Mouse (Mus musculus) ZHBTc4 (cell line): Measurements from ENCODE around the gene Ppme1.

Experiments
- DNase-seq: peaks from one replicate; pipeline ENCODE4 v3.0.0-alpha.2; 2011; ENCODE audit warnings: low read depth, low spot score

Ppme1 gene

DNA sequence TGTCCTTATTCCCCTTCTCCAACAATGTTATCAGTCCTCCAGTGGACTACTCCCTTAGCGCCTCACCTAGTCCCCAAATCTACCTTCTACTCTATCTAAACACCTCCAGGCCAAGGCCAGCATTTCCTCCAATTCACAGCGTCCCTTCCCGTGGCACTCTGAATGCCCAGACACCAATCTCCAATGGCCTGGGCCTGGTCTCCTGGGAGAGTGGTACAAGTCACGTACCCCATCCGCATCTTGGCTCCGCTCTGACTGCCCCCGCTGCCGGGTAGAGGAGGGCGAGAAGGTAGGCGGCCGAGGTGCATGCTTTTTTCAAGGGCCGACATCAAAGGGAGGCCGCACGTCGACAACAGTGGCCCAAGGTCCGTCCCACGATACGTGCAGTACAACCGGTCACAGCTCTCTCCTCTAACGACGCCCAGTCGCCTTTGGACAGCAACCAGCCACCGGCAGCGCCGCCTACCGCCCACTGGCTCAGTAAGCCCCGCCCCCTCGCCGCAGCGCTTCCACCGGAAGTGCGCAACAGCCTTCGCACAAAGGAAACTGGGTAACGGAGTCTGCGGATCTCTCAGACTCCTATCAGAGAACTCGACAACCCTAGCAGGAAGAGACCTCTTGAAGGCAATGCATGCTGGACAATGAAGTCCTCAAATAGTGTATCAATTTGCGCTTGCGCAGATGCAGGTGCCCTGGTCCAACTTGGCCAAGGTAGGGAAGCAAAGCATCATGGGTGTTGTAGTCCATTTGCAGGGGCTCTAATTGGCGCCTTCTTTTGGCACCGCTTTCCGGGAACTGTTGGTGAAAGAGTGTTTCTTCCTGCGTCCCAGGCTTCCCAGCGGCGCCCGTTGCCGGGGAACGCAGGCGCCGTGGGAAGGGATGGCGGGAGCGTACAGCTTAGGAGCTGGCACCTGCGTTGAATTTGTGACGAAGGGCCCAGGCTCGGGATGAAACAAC, at the start of gene Ppme1, which contains the start of gene C2cd3:
Gene Ppme1, minus strand, starts transcription at position 813 of the 957 bp plus-strand sequence.
Gene C2cd3, plus strand, starts transcription at position 739 of the 957 bp plus-strand sequence.
- peak; percentile 100 for DNase-seq

DNA sequence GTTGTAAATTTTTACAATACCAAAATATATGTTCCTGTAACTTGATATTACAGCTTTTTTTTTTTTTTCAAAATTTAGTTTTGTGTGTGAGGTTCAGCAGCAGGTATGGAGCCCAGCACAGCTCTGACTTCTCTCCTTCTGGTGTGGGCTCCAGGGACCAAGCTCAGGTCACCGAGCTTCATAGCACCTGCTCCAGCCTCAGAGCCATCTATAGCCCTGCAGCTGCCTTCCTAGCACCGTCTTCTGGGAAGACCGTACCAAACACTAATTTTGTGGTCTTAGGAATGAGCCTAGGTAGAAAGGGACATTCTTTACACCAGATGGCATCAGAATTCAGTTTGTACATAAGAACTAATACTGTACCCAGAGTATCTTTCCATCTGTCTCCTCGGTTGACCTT, 36.6 kb upstream of the Ppme1 start:
- DNase-seq = no peak

DNA sequence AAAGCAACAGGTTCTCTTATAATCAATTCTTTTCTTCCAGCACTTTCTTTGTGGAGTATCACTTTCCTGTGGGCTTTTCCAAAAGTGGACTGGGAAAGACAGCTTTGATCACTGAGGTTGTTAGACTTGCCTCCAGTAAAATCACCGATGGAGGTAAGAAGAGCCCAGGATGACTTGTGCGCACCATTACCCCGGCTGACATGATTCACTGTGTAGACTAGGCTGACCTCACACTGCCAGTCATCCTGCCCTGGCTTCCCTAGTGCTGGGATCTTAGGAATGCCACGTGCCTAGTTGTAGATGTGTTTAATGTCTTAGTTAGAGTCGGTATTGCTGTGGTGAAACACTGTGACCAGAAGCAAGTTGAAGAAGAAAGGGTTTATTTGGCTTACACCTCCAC, 35.6 kb upstream of the Ppme1 start:
- DNase-seq = no peak

GRCm38 (mm10) chr7:100402715-100403114, 30.6 kb upstream of the Ppme1 start:
- no peak for DNase-seq

DNA sequence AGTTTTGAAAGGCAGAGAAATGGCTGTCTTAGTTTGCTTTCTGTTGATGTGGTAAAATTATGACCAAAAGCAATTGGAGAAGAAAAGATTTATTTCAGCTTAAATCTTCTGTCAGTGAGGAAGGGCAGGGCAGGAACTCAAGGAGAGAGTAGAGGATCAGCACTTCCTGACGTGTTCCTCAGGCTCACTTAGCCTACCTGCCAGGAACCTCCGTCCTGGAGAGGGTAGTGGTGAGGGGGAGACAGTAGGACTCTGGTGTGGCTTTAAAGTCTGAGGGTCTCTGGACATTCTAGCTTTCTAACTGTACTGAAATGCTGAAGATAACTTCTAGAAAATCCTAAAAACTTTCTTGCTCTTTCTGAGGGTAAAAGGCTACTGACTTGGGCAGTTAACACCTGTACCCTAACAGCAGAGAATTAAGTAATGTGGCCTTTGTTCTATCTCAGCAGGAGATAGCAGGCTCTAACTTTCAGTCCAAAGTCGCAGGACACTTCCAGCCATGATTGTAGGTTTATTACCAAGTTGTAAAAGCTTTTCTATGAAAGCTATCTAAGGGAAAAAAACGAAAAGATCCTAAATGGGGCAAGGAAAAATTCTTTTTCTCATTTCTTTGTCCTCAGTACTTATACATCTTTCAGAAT, 28.9 kb upstream of the Ppme1 start:
- DNase-seq = no peak

GRCm38 (mm10) chr7:100399231-100399913, 27.3 kb upstream of the Ppme1 start:
- DNase-seq = peak; percentile 12

DNA sequence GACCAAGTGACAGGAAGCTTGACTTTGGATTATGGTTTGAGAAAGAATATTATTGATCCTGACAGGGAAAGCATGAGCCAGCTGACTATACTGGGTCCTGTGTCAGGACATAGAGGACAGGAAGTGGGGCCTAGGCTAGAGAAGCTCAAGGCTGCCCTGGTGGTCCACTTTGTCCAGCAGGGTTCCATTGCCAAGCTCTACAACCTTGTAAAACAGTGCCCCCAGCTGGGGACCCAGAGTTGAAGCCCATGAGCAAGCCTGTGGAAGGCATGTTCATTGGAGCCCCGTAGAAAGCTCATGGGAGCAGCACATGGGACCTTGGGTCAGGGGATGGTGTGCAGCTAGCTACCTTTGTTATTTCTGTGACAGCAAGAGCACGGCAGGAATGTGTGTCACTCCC, 20.2 kb upstream of the Ppme1 start:
- DNase-seq = no peak

- no peak for DNase-seq
Observed at GRCm38 (mm10) chr7:100390166-100390565, 18.1 kb upstream of the Ppme1 start.

- no peak for DNase-seq
Observed at GRCm38 (mm10) chr7:100388174-100388573, 16.1 kb upstream of the Ppme1 start.

- DNase-seq = no peak
Observed at GRCm38 (mm10) chr7:100383207-100383606, 11.1 kb upstream of the Ppme1 start.

DNA sequence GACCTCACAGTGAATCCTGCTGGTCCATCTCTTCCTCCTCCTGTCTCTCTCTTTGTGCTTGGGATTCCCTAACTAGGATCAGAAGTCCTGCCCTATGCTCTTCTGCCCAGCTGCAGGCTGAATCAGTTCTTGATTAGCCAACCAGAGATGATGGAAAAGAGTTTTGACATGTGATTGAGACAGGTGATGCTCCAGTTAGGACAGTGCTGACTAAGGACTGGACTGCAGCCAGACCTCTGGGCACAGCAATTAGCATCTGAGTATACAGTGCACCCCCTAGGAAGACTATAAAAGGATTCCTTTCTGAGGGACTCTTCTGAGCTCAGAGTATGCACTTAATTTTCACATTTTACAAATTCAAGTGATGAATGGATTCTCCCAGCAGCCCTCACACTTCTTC, 9.1 kb upstream of the Ppme1 start:
- DNase-seq = no peak

DNA sequence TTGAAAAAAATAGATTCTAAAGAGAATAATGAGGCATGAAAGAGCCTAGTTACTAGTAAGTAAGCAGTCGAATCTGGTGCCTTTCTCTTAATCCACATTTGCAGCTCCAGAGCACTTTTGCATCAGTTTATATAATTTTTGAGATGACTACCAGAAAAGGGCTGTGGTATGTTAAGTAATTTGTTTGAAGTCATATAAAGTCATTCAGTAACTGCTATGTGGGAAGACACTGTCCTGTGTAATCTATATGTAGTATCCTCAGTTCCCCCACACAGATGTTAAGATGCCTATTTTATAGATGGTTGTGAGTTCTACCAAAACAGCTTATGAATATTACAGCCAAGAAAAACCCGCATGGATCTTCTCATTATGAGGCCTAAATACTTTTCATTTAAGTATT, 6.2 kb upstream of the Ppme1 start:
- DNase-seq = no peak

GRCm38 (mm10) chr7:100372452-100372980, 409 bp upstream of the Ppme1 start:
- DNase-seq = peak; percentile 11

DNA sequence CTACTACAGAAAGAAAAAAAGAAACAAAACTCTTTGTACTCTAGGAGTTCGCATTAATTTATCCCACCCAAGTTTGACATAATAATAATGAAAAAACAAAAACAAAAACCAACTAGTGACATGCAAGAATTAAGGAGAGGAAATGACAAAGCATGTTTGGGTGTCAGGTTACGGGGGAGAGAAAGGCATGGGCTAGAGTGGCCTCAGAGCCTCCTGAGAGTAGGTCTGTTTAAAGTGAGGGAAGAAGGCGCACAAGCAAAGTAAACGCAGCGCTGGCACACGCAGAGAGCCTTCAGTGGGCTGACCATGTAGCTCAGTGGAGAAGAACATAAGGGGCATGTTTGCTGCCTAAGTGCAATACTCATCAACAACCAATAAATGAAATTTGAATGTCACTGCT, 7.2 kb downstream of the Ppme1 start:
- DNase-seq = no peak

DNA sequence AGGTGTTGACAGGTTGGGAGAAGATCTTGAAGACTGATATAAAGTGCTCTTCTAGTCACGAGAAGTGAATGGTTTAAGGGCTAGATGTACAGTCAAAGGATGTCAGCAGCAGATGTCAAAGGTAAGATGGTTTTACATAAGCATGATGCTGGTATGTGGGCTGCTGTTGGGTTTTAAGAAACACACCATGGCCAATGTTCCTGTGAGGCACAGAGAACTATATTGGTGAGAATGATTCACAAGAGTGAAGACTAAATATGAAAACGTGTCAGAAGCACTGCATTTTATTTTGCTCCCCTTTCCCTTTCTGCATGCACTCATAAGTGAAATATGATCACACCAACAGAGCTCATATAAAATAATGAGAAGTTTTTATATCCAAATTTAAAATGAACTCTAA, 8.9 kb downstream of the Ppme1 start:
- no peak for DNase-seq

DNA sequence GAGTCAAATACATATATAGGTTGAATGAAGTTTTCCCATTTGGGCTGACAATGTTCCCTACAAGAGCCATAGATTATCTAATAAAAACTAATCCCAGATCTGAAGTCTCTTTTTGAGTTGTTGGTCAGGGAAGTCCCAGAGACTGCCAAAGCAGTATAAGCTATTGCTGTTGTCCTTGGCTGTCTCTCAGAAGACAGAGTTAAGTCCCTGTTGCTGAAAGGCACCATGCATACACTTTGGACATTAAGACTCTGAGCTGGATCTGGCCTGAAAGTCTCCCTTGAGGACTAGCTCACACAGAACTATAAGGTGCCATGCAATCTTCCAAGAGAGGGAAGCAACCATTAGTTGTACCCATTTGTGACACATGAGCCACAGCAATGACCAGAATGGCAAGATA, 14.3 kb downstream of the Ppme1 start:
- no peak for DNase-seq

GRCm38 (mm10) chr7:100356768-100357167, 15.3 kb downstream of the Ppme1 start:
- no peak for DNase-seq

DNA sequence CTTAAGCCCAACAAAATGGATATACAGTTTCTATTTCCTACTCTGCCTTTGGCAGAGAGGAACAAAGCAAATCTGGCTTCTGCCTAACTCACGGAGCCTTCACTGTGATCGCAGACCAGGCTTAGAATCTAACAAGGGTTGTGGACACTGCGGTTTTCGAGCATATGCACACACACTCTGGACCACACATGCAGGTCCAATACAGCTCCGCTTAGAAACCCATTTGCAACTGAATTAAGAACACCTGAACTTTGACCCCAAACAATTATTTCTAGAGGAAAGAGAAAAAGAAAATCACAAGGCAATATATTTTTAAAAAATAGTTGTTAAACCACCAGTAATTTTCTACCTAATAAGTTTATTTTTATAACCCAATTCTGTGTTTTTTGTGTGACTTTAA, 15.8 kb downstream of the Ppme1 start:
- no peak for DNase-seq

DNA sequence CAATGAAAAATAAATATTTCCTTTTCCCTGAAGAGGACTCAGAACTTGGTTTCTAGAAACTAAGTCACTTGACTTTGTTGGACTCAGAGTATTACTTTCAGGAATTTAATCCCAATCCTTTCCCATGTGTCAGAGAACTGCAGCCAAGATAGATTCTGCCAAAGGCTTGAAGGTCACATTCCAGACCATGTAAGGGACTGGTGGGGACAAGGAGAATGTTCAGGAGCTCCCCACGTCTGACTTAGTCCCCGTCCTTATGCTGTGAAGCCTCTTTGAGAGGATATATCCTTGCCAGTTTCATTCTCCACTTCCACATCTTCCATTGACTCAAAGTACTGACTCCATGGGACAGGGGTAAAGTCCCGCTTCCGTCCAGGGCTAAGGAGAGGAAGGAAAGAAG, 17.1 kb downstream of the Ppme1 start:
- no peak for DNase-seq

- DNase-seq = no peak
Observed at GRCm38 (mm10) chr7:100335921-100336320, 36.2 kb downstream of the Ppme1 start.

GRCm38 (mm10) chr7:100331269-100331668, 40.8 kb downstream of the Ppme1 start:
- no peak for DNase-seq

- DNase-seq = no peak
Observed at GRCm38 (mm10) chr7:100328636-100329035, 43.5 kb downstream of the Ppme1 start.
